Mouse (Mus musculus) 3T3-L1 (cell line): ENCODE data around the gene Prep.

ENCODE experiments used
- DNase-seq: peaks from one replicate; pipeline ENCODE4 v3.0.0-alpha.2; 2015; ENCODE audit warnings: low read depth, low spot score

Gene Prep

GRCm38 (mm10) chr10:45066931-45067308, at the start of gene Prep:
Gene Prep, plus strand, starts transcription at chr10:45067203.
- DNase-seq, result peak; percentile 79

DNA sequence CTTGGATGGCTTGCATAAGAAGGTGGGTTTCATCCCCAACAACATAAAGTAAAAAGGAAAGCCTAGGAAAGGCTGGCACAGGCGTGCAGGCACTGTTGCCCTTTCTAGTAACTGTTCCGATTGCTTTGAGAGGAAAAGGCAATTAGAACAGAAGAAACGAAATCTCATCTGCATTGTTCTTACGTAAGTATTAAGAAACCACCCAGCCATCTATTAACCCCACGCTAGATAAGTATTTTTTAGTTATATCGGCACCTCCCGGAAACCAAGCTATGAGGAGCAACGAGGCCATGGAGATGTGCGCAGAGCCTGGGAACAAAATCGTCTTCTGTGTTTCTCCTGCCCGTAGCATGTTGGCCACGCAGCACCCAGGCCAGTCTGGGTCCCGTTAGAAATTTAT, 49.7 kb upstream of the Prep start:
- DNase-seq, result no peak

- no peak for DNase-seq
Observed at GRCm38 (mm10) chr10:45017851-45018250, 49.2 kb upstream of the Prep start.

GRCm38 (mm10) chr10:45019418-45019817, 47.6 kb upstream of the Prep start:
- DNase-seq, result peak; percentile 45

DNA sequence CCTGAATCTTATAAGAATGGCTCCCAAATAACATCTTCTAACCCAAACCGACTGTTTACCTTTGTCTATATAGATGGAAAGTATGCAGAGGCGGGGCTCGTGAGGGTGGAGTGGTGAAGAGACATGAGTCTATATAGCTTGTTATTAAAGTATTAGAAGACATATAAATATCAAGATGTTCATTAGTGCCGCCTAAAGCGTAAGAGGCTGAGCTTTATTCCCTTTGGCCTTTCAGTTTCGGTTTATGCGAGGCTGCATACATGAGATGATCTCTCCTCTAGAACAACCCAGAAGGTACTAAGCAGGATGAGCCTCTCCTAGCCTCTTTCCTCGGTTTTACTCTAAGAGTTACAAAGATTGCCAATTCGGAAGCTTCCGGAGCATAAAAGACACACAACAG, 47.2 kb upstream of the Prep start:
- DNase-seq, result no peak

GRCm38 (mm10) chr10:45020291-45020690, 46.7 kb upstream of the Prep start:
- DNase-seq, result no peak

- DNase-seq, result no peak
Observed at GRCm38 (mm10) chr10:45025184-45025583, 41.8 kb upstream of the Prep start.

- no peak for DNase-seq
Observed at GRCm38 (mm10) chr10:45026935-45027334, 40.1 kb upstream of the Prep start.

GRCm38 (mm10) chr10:45045268-45045928, 21.6 kb upstream of the Prep start:
- DNase-seq, result peak; percentile 79

DNA sequence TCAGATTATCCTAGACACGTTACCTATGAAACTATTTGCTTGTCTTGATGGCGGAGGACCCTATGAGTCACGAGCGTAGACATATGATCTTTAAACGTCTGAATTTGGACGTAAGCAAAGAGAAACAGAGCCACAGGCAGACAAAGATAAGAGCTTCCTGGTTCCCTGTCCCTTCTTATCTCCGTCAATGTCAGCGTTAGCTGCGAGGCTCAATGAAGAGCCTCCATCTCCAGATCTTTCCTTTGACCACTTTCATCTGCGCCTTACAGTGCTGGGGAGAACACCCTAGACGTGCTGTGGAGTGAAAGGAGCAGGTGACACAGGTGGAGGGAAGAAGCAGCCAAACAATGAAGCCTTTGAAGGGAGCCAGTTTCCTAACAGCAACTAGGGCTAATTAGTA, 18.8 kb upstream of the Prep start:
- DNase-seq, result no peak

GRCm38 (mm10) chr10:45048622-45049021, 18.4 kb upstream of the Prep start:
- no peak for DNase-seq

GRCm38 (mm10) chr10:45051125-45051744, 15.8 kb upstream of the Prep start:
- DNase-seq, result peak; percentile 84

DNA sequence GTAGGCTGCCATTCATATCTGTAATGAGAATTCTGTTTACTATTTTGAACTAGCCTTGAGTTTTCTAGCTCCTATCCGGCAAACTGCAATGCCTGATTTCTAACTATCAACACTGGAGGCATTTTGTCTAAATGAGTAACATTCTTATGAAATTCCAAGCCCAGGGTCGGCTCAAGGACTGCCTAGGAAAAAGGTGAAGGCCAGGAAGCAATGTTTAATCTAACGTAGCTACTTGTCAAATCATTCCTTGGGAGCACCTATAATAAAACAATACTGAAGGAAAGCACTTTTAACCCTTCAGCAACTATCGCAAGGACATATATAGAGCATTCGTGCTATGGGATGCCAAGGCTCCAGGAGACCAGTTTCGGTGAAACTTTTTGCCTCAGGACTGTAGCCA, 8.6 kb upstream of the Prep start:
- no peak for DNase-seq

DNA sequence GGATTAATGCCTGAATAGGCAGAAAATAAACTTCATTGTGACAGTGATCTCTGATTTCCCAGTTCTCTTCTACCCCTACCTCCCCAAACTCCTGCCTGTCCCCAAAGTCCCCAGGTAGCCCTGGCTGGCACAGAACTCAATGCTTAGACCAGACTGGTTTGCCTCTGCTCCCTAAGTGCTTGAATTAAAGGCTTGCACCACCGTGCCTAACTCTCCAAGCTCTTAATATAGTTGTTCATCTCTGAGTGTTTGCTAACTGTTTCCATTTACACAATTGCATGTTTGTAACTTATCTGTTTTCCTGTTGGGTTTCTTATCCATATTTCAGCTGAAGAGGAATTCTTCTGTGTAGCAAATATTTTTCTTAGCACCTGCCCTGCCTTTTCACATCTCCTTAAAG, 6.2 kb upstream of the Prep start:
- no peak for DNase-seq

- DNase-seq, result peak; percentile 75
Observed at GRCm38 (mm10) chr10:45066131-45066930, 672 bp upstream of the Prep start.

DNA sequence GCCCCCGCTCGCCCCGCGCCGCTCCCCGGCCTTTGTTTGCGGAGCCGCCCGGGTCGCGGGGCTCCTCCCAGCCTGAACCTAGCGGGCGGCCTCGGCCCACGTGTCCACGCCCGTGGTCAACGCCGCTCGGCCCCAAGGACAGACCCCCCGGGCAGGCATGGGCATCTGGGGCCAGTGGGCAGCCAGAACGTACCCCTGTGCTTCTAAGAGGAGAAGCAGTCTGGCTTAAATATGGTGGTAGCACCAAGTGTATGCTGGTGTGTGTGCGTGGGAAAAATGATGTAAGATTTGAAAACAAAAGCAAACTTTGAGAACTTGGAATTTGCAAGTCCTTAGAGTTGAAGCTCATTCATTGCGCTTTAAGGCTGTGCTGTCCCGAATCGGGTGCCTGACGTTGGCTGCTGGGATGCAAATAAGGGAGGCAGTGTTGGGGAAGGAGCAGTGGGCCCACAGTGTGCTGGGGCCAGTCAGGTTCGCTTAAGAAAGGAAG, 478 bp downstream of the Prep start:
- peak; percentile 64 for DNase-seq

GRCm38 (mm10) chr10:45069557-45069956, 2.6 kb downstream of the Prep start:
- no peak for DNase-seq

DNA sequence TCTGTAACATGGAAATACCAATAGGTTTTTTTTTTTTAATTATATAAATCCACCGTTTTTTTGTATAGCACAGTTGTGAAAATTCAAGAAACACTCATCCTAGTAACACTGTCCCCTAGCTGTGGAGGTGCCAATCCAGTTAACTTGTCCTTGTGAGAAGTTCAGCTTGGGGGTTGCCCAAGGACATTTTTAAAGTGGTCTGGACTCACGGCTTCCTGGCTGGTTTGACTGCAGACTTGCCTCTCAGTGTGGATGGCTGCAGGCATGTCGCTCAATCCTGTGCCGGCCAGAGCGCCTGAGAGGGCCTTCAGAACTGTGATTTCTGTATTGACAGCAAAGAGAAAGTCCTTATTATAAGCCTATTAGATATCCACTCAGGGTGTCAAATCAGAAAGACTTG, 3.4 kb downstream of the Prep start:
- DNase-seq, result no peak

- DNase-seq, result no peak
Observed at GRCm38 (mm10) chr10:45070929-45071813, 4.2 kb downstream of the Prep start.

DNA sequence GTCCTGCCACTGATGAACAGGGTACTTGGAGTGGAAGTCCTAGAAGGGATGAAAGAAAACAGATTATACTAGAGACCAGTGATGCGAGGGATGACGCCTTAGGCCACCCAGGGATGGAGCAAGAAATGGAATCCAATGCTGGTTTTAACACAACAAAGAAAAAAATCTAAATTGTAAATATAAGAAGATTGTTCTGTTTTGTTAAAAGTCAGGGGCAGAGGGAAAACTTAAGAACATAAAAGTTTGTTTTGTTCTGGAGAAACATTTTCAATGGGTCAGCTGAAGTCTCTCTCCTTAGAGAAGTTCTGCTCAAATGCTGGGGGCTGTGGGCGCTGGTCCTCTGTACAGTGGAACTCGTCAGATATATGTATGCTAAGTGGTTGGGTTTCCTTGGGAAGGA, 5.3 kb downstream of the Prep start:
- no peak for DNase-seq

- no peak for DNase-seq
Observed at GRCm38 (mm10) chr10:45074543-45074942, 7.5 kb downstream of the Prep start.
